Mouse (Mus musculus): ENCODE measurements around the gene Aym1. TPM values are rescaled to one million over a fixed set of nuclear protein-coding genes. Genes with fewer than 3 reads are reported as not detected.

The Aym1 gene
- polyA plus RNA-seq, 1 experiment from 2014 or later = not detected

DNA sequence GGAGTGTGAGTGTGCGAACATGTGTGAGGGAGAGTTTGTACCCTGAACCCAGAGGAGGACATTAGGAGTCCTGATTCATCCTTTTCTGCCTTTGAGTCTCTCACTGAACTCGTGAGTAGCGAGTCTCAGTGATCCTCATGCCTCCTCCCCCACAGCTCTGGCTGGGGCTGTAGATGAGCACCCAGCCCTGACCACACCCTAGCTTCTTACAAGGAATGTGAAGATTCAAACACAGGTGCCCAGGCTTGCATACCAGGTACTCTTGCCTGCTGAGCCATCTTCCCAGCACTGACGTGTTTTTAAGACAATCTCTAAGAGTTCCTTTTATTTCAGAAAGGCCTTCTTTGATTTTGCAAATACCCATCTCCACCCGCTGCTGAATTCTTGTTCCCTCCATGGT, 22.3 kb downstream of the Aym1 start:
- H3K4me2 ChIP-seq (ENCODE audit: low read depth, low read length) = no peak overlapping the region
- H3K9ac ChIP-seq (ENCODE audit: low read depth, low read length) = no peak overlapping the region
- H3K4me3 ChIP-seq (ENCODE audit: low read depth, low read length) = no peak overlapping the region
- no peaks in the 10 kb centered on the region for H3K36me3 ChIP-seq (ENCODE audit: control insufficient read depth, insufficient read depth)
- no peaks in the 10 kb centered on the region for H3K4me1 ChIP-seq (ENCODE audit: control insufficient read depth, low read depth, low read length)
- H3K9me3 ChIP-seq (replicated peaks; ENCODE audit: control insufficient read depth, low read length) = no peaks in the 10 kb centered on the region
- no peak overlapping the region for H3K27ac ChIP-seq (ENCODE audit: low read length)
- 58% methylated on average over 5 of the region's 5 CpGs for WGBS (ENCODE audit: insufficient replicate concordance)
- H3K27me3 ChIP-seq (ENCODE audit: control insufficient read depth, insufficient read depth, low read depth, low read length) = no peaks in the 10 kb centered on the region
- no peak for ATAC-seq (ENCODE audit: low read depth)

DNA sequence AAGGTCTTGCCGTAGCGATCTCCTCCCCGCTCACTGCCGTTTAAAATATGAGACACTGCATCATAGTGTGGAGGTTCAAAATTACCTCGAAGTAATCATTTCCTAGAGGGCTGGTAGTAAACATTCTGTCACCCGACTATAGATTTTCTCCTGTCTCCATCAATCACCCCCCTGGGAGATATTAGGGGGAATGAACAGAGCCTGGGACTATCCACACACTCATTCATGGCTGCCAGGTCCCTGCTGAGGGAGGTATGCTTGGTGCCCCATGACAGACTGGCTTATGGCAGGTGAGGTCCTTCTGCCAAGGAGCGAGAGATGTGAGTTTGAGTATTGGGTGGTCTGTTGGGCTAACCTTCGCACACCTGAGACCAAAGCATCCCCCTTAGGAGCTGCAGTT, 23.5 kb downstream of the Aym1 start:
- Histone ChIP-seq H3K36me3 (ENCODE audit: control insufficient read depth, insufficient read depth) (no peaks in the 10 kb centered on the region), H3K4me1 (ENCODE audit: control insufficient read depth, low read depth, low read length) (no peaks in the 10 kb centered on the region), H3K9ac (ENCODE audit: low read depth, low read length) (no peak overlapping the region), H3K27me3 (ENCODE audit: control insufficient read depth, insufficient read depth, low read depth, low read length) (no peaks in the 10 kb centered on the region), H3K4me2 (ENCODE audit: low read depth, low read length) (no peak overlapping the region), H3K27ac (ENCODE audit: low read length) (no peak overlapping the region), H3K9me3 (replicated peaks; ENCODE audit: control insufficient read depth, low read length) (no peaks in the 10 kb centered on the region), H3K4me3 (ENCODE audit: low read depth, low read length) (no peak overlapping the region)
- WGBS (ENCODE audit: insufficient replicate concordance) = 68% methylated on average over 8 of the region's 8 CpGs
- ATAC-seq (ENCODE audit: low read depth) = no peak

- H3K9ac ChIP-seq (ENCODE audit: low read depth, low read length) = no peak overlapping the region
- no peaks in the 10 kb centered on the region for H3K4me1 ChIP-seq (ENCODE audit: control insufficient read depth, low read depth, low read length)
- no peaks in the 10 kb centered on the region for H3K27me3 ChIP-seq (ENCODE audit: control insufficient read depth, insufficient read depth, low read depth, low read length)
- no peak overlapping the region for H3K27ac ChIP-seq (ENCODE audit: low read length)
- no peak for ATAC-seq (ENCODE audit: low read depth)
- WGBS (ENCODE audit: insufficient replicate concordance) = 63% methylated on average over 4 of the region's 4 CpGs
- H3K4me2 ChIP-seq (ENCODE audit: low read depth, low read length) = no peak overlapping the region
- no peak overlapping the region for H3K4me3 ChIP-seq (ENCODE audit: low read depth, low read length)
- no peaks in the 10 kb centered on the region for H3K36me3 ChIP-seq (ENCODE audit: control insufficient read depth, insufficient read depth)
- no peaks in the 10 kb centered on the region for H3K9me3 ChIP-seq (replicated peaks; ENCODE audit: control insufficient read depth, low read length)
Measured at GRCm38 (mm10) chr5:113382580-113382979, 25.5 kb downstream of the Aym1 start.

- no peak overlapping the region for H3K9ac ChIP-seq (ENCODE audit: low read depth, low read length)
- H3K4me2 ChIP-seq (ENCODE audit: low read depth, low read length) = no peak overlapping the region
- H3K9me3 ChIP-seq (replicated peaks; ENCODE audit: control insufficient read depth, low read length) = no peaks in the 10 kb centered on the region
- no peak overlapping the region for H3K4me3 ChIP-seq (ENCODE audit: low read depth, low read length)
- no peak overlapping the region for H3K27ac ChIP-seq (ENCODE audit: low read length)
- 36% methylated on average over 8 of the region's 8 CpGs for WGBS (ENCODE audit: insufficient replicate concordance)
- no peaks in the 10 kb centered on the region for H3K4me1 ChIP-seq (ENCODE audit: control insufficient read depth, low read depth, low read length)
- no peaks in the 10 kb centered on the region for H3K36me3 ChIP-seq (ENCODE audit: control insufficient read depth, insufficient read depth)
- no peaks in the 10 kb centered on the region for H3K27me3 ChIP-seq (ENCODE audit: control insufficient read depth, insufficient read depth, low read depth, low read length)
- ATAC-seq (ENCODE audit: low read depth) = no peak
Measured at GRCm38 (mm10) chr5:113393766-113394165, 36.7 kb downstream of the Aym1 start.

- no peaks in the 10 kb centered on the region; the same call in 1 of the 2 replicates for H3K9me3 ChIP-seq (replicated peaks; ENCODE audit: control insufficient read depth, low read length)
- H3K4me1 ChIP-seq (ENCODE audit: control insufficient read depth, low read depth, low read length) = no peaks in the 10 kb centered on the region
- no peaks in the 10 kb centered on the region for H3K36me3 ChIP-seq (ENCODE audit: control insufficient read depth, insufficient read depth)
- no peak overlapping the region for H3K9ac ChIP-seq (ENCODE audit: low read depth, low read length)
- WGBS (ENCODE audit: insufficient replicate concordance) = 67% methylated on average over 17 of the region's 17 CpGs
- ATAC-seq (ENCODE audit: low read depth) = no peak
- no peaks in the 10 kb centered on the region for H3K27me3 ChIP-seq (ENCODE audit: control insufficient read depth, insufficient read depth, low read depth, low read length)
- H3K4me2 ChIP-seq (ENCODE audit: low read depth, low read length) = no peak overlapping the region
- H3K4me3 ChIP-seq (ENCODE audit: low read depth, low read length) = no peak overlapping the region
- no peak overlapping the region for H3K27ac ChIP-seq (ENCODE audit: low read length)
Measured at GRCm38 (mm10) chr5:113396286-113396934, 39.3 kb downstream of the Aym1 start.

GRCm38 (mm10) chr5:113397443-113398317, 40.6 kb downstream of the Aym1 start:
- Histone ChIP-seq H3K27ac (ENCODE audit: low read length) (no peak overlapping the region), H3K9ac (ENCODE audit: low read depth, low read length) (no peak overlapping the region), H3K36me3 (ENCODE audit: control insufficient read depth, insufficient read depth) (no peaks in the 10 kb centered on the region), H3K27me3 (ENCODE audit: control insufficient read depth, insufficient read depth, low read depth, low read length) (no peaks in the 10 kb centered on the region), H3K9me3 (replicated peaks; ENCODE audit: control insufficient read depth, low read length) (no peaks in the 10 kb centered on the region; the same call in 1 of the 2 replicates), H3K4me2 (ENCODE audit: low read depth, low read length) (no peak overlapping the region), H3K4me1 (ENCODE audit: control insufficient read depth, low read depth, low read length) (no peaks in the 10 kb centered on the region), H3K4me3 (ENCODE audit: low read depth, low read length) (no peak overlapping the region)
- no peak for ATAC-seq (ENCODE audit: low read depth)
- WGBS (ENCODE audit: insufficient replicate concordance) = 65% methylated on average over 17 of the region's 17 CpGs

GRCm38 (mm10) chr5:113402702-113403101, 45.6 kb downstream of the Aym1 start:
- no peak overlapping the region for H3K4me2 ChIP-seq (ENCODE audit: low read depth, low read length)
- no peak overlapping the region for H3K4me3 ChIP-seq (ENCODE audit: low read depth, low read length)
- H3K9ac ChIP-seq (ENCODE audit: low read depth, low read length) = no peak overlapping the region
- no peak for ATAC-seq (ENCODE audit: low read depth)
- H3K36me3 ChIP-seq (ENCODE audit: control insufficient read depth, insufficient read depth) = no peaks in the 10 kb centered on the region
- H3K4me1 ChIP-seq (ENCODE audit: control insufficient read depth, low read depth, low read length) = no peaks in the 10 kb centered on the region
- H3K9me3 ChIP-seq (replicated peaks; ENCODE audit: control insufficient read depth, low read length) = no peaks in the 10 kb centered on the region; the same call in 1 of the 2 replicates
- WGBS (ENCODE audit: insufficient replicate concordance) = 42% methylated on average over 11 of the region's 11 CpGs
- H3K27me3 ChIP-seq (ENCODE audit: control insufficient read depth, insufficient read depth, low read depth, low read length) = no peaks in the 10 kb centered on the region
- no peak overlapping the region for H3K27ac ChIP-seq (ENCODE audit: low read length)

DNA sequence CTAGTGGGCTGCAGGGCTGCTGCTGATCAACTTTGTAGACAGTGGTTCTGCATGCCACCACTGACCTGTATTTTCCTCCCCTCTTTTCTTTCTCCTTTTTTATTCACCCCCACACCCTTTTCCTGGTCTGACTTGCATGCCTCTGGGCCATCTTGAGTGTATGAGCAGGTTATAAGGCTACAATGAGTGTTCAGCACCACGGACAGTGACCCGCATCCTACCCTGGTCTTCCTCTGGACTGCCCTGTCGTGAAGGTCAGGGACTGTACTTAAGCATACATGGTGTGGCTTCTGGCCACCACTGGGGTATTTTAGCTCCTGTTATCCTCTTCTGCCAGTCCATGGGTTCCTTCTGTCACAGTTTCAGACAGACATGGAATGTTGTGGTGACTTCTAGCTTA, 50.3 kb downstream of the Aym1 start:
- Histone ChIP-seq H3K27ac (ENCODE audit: low read length) (no peak overlapping the region), H3K9me3 (replicated peaks; ENCODE audit: control insufficient read depth, low read length) (no peaks in the 10 kb centered on the region), H3K4me1 (ENCODE audit: control insufficient read depth, low read depth, low read length) (no peaks in the 10 kb centered on the region), H3K36me3 (ENCODE audit: control insufficient read depth, insufficient read depth) (no peaks in the 10 kb centered on the region), H3K4me3 (ENCODE audit: low read depth, low read length) (no peak overlapping the region), H3K4me2 (ENCODE audit: low read depth, low read length) (no peak overlapping the region), H3K27me3 (ENCODE audit: control insufficient read depth, insufficient read depth, low read depth, low read length) (no peaks in the 10 kb centered on the region), H3K9ac (ENCODE audit: low read depth, low read length) (no peak overlapping the region)
- ATAC-seq (ENCODE audit: low read depth) = no peak
- WGBS (ENCODE audit: insufficient replicate concordance) = 3% methylated on average over 3 of the region's 3 CpGs

Data from liver, embryonic 16.5 days (tissue).